Mouse (Mus musculus): ENCODE data around the gene Ugt1a1. TPM values are rescaled to one million over a fixed set of nuclear protein-coding genes. Genes with fewer than 3 reads are reported as not detected.
"Not testable (repeated sequence)": the region's sequence is repeated elsewhere in the genome, so short reads cannot be mapped to it uniquely, and the experiment has no call there.

The Ugt1a1 gene
- polyA plus RNA-seq, 1 experiment = not detected

- H3K4me3 ChIP-seq (ENCODE audit: low read depth, low read length) = no peak overlapping the region
- H3K36me3 ChIP-seq (ENCODE audit: control insufficient read depth, insufficient read depth, low read length, poor library complexity, severe bottlenecking) = no peaks in the 10 kb centered on the region
- no peaks in the 10 kb centered on the region for H3K4me1 ChIP-seq (ENCODE audit: control insufficient read depth, insufficient read depth, low read length)
- TF ChIP-seq CTCF (IDR thresholded peaks at IDR 0.05; ENCODE audit: low read depth, low read length) (no peak), POLR2A (IDR thresholded peaks at IDR 0.05; ENCODE audit: insufficient read depth, low read length) (no peak), EP300 (IDR thresholded peaks at IDR 0.05; ENCODE audit: insufficient read depth, low read depth, low read length) (no peak)
- no peak overlapping the region for H3K27ac ChIP-seq (ENCODE audit: insufficient read depth, low read length)
- no peaks in the 10 kb centered on the region for H3K27me3 ChIP-seq (ENCODE audit: control insufficient read depth, insufficient read depth, low read length, poor library complexity, severe bottlenecking)
- H3K9me3 ChIP-seq (replicated peaks; ENCODE audit: control insufficient read depth, insufficient read depth, low read length, poor library complexity, severe bottlenecking) = peaks cover 8% of the 10 kb centered on the region
- no peak overlapping the region for H3K9ac ChIP-seq (ENCODE audit: low read depth, poor library complexity, severe bottlenecking)
Measured at GRCm38 (mm10) chr1:88220336-88220735, 8.6 kb downstream of the Ugt1a1 start.

GRCm38 (mm10) chr1:88222216-88222615 is 10.5 kb downstream of the Ugt1a1 start:
- no peak overlapping the region for H3K27ac ChIP-seq (ENCODE audit: insufficient read depth, low read length)
- H3K36me3 ChIP-seq (ENCODE audit: control insufficient read depth, insufficient read depth, low read length, poor library complexity, severe bottlenecking) = no peaks in the 10 kb centered on the region
- no peaks in the 10 kb centered on the region for H3K4me1 ChIP-seq (ENCODE audit: control insufficient read depth, insufficient read depth, low read length)
- no peak for TF ChIP-seq CTCF (IDR thresholded peaks at IDR 0.05; ENCODE audit: low read depth, low read length)
- H3K27me3 ChIP-seq (ENCODE audit: control insufficient read depth, insufficient read depth, low read length, poor library complexity, severe bottlenecking) = no peaks in the 10 kb centered on the region
- H3K4me3 ChIP-seq (ENCODE audit: low read depth, low read length) = no peak overlapping the region
- H3K9ac ChIP-seq (ENCODE audit: low read depth, poor library complexity, severe bottlenecking) = no peak overlapping the region
- peaks cover 4% of the 10 kb centered on the region for H3K9me3 ChIP-seq (replicated peaks; ENCODE audit: control insufficient read depth, insufficient read depth, low read length, poor library complexity, severe bottlenecking)

DNA sequence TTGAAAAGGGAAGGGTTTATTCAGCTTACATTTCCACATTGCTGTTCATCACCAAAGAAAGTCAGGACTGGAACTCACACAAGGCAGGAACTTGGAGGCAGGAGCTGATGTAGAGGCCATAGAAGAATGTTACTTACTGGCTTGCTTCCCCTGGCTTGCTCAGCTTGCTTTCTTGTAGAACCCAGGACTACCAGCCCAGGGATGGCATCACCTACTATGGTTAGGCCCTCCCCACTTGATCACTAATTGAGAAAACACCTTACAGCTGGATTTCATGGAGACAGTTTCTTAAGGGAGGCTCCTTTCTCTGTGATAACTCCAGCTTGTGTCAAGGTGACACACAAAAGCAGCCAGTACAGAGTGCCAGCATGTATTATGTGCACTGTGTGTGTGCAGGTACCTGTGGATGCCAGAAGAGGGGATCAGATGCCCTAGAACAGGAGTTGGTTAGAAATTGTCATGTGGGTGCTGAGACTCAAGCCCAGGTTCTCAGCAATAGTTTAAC is 11.3 kb downstream of the Ugt1a1 start:
- H3K36me3 ChIP-seq (ENCODE audit: control insufficient read depth, insufficient read depth, low read length, poor library complexity, severe bottlenecking); H3K4me1 ChIP-seq (ENCODE audit: control insufficient read depth, insufficient read depth, low read length); H3K27me3 ChIP-seq (ENCODE audit: control insufficient read depth, insufficient read depth, low read length, poor library complexity, severe bottlenecking); H3K9me3 ChIP-seq (replicated peaks; ENCODE audit: control insufficient read depth, insufficient read depth, low read length, poor library complexity, severe bottlenecking); H3K27ac ChIP-seq (ENCODE audit: insufficient read depth, low read length); H3K9ac ChIP-seq (ENCODE audit: low read depth, poor library complexity, severe bottlenecking); H3K4me3 ChIP-seq (ENCODE audit: low read depth, low read length): not testable (repeated sequence)

GRCm38 (mm10) chr1:88223591-88223990 is 11.8 kb downstream of the Ugt1a1 start:
- Histone ChIP-seq H3K27ac (ENCODE audit: insufficient read depth, low read length) (no peak overlapping the region), H3K4me3 (ENCODE audit: low read depth, low read length) (no peak overlapping the region), H3K27me3 (ENCODE audit: control insufficient read depth, insufficient read depth, low read length, poor library complexity, severe bottlenecking) (no peaks in the 10 kb centered on the region), H3K4me1 (ENCODE audit: control insufficient read depth, insufficient read depth, low read length) (no peaks in the 10 kb centered on the region), H3K9me3 (replicated peaks; ENCODE audit: control insufficient read depth, insufficient read depth, low read length, poor library complexity, severe bottlenecking) (no peaks in the 10 kb centered on the region; the same call in 1 of the 2 replicates), H3K9ac (ENCODE audit: low read depth, poor library complexity, severe bottlenecking) (no peak overlapping the region), H3K36me3 (ENCODE audit: control insufficient read depth, insufficient read depth, low read length, poor library complexity, severe bottlenecking) (no peaks in the 10 kb centered on the region)
- TF ChIP-seq EP300 (IDR thresholded peaks at IDR 0.05; ENCODE audit: insufficient read depth, low read depth, low read length) (no peak), POLR2A (IDR thresholded peaks at IDR 0.05; ENCODE audit: insufficient read depth, low read length) (no peak)

DNA sequence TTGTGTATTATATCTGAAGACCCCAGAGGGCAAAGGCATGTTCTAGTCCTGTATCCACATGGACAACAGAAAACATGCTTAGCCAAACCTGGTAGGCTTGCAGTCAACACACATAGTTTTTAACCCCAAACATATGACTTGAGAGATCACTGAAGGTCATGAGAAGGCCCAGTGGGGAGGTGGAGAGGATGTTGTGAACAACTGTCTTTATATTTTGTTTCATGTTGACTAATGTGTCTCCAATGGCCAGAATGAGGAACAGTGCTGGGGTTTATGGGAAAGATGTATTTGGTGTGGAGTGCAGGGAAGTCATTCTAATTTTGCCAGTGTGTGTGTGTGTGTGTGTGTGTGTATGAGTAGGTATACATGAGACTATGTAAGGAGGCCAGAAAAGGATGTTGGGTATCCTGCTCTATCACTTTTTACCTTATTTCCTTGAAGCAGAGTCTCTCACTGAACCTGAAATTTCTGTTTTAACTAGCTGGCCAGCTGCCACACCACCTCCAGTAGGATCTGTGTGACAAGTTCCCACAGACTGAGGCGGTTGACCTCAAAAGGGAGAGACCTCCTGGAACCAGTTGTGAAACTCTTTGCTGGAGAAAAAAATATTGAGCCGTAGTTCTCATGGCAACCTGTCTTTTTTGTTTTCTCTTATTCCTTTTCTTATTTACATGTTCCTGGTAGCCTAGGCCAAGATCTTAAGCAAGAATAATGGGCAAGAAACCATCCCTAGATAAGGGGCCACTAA is 12.4 kb downstream of the Ugt1a1 start:
- no peaks in the 10 kb centered on the region; the same call in 1 of the 2 replicates for H3K9me3 ChIP-seq (replicated peaks; ENCODE audit: control insufficient read depth, insufficient read depth, low read length, poor library complexity, severe bottlenecking)
- no peaks in the 10 kb centered on the region for H3K27me3 ChIP-seq (ENCODE audit: control insufficient read depth, insufficient read depth, low read length, poor library complexity, severe bottlenecking)
- H3K4me3 ChIP-seq (ENCODE audit: low read depth, low read length) = no peak overlapping the region
- no peaks in the 10 kb centered on the region for H3K36me3 ChIP-seq (ENCODE audit: control insufficient read depth, insufficient read depth, low read length, poor library complexity, severe bottlenecking)
- H3K27ac ChIP-seq (ENCODE audit: insufficient read depth, low read length) = no peak overlapping the region
- TF ChIP-seq POLR2A (IDR thresholded peaks at IDR 0.05; ENCODE audit: insufficient read depth, low read length) (no peak), CTCF (IDR thresholded peaks at IDR 0.05; ENCODE audit: low read depth, low read length) (no peak), EP300 (IDR thresholded peaks at IDR 0.05; ENCODE audit: insufficient read depth, low read depth, low read length) (no peak)
- no peaks in the 10 kb centered on the region for H3K4me1 ChIP-seq (ENCODE audit: control insufficient read depth, insufficient read depth, low read length)
- H3K9ac ChIP-seq (ENCODE audit: low read depth, poor library complexity, severe bottlenecking) = no peak overlapping the region

GRCm38 (mm10) chr1:88225301-88225700 is 13.5 kb downstream of the Ugt1a1 start:
- not testable (repeated sequence) for H3K27ac ChIP-seq (ENCODE audit: insufficient read depth, low read length); H3K27me3 ChIP-seq (ENCODE audit: control insufficient read depth, insufficient read depth, low read length, poor library complexity, severe bottlenecking); H3K9me3 ChIP-seq (replicated peaks; ENCODE audit: control insufficient read depth, insufficient read depth, low read length, poor library complexity, severe bottlenecking); H3K36me3 ChIP-seq (ENCODE audit: control insufficient read depth, insufficient read depth, low read length, poor library complexity, severe bottlenecking); H3K4me3 ChIP-seq (ENCODE audit: low read depth, low read length); H3K9ac ChIP-seq (ENCODE audit: low read depth, poor library complexity, severe bottlenecking); H3K4me1 ChIP-seq (ENCODE audit: control insufficient read depth, insufficient read depth, low read length)

Data from ES-Bruce4 (cell line).